Mouse (Mus musculus): ENCODE data around the gene Sec31b.

GRCm38 (mm10) chr19:44500240-44500639 is 45.4 kb downstream of the Sec31b start:
- TF ChIP-seq POLR2AphosphoS5 (IDR thresholded peaks at IDR 0.05; ENCODE audit: insufficient replicate concordance, low read depth, low read length), result no peak
- no peak for TF ChIP-seq CTCF (IDR thresholded peaks at IDR 0.05; ENCODE audit: low read depth, low read length)
